Mouse (Mus musculus) hindbrain, postnatal 0 days (tissue): ENCODE measurements around the gene Atp1b2. TPM values are rescaled to one million over a fixed set of nuclear protein-coding genes. Genes with fewer than 3 reads are reported as not detected.

Source experiments
- ATAC-seq: fragments of 200-750 bp; cut with Nextera tagmentation; 2 replicates; pipeline ENCODE4 v1.8.0; 2017; ENCODE audit warnings: mild to moderate bottlenecking, moderate TSS enrichment, moderate library complexity
- DNase-seq: peaks from one replicate; pipeline ENCODE4 v3.0.0-alpha.2; 2015; ENCODE audit warnings: low spot score
- H3K27ac ChIP-seq: fragments of 300-500 bp; sonication (generic); 2 replicates; pipeline ENCODE4 v1.5.1; 2014; ENCODE audit warnings: mild to moderate bottlenecking
- H3K27me3 ChIP-seq: fragments of 300-500 bp; sonication (generic); 2 replicates; pipeline ENCODE4 v1.6.1; 2014; ENCODE audit warnings: low read length, mixed read lengths; ENCODE audit not compliant: insufficient read depth
- H3K36me3 ChIP-seq: fragments of 300-500 bp; sonication (generic); 2 replicates; pipeline ENCODE4 v1.6.1; 2014; ENCODE audit warnings: low read length, mixed read lengths; ENCODE audit not compliant: insufficient read depth
- H3K4me1 ChIP-seq: fragments of 300-500 bp; sonication (generic); 2 replicates; pipeline ENCODE4 v1.6.1; 2014; ENCODE audit warnings: antibody characterized with exemption, low read length, mixed read lengths; ENCODE audit not compliant: insufficient read depth
- H3K4me2 ChIP-seq: fragments of 300-500 bp; sonication (generic); 2 replicates; pipeline ENCODE4 v1.6.1; 2014; ENCODE audit warnings: low read depth, mild to moderate bottlenecking, low read length, moderate library complexity, mixed read lengths
- H3K4me3 ChIP-seq: fragments of 300-500 bp; sonication (generic); 2 replicates; pipeline ENCODE4 v1.5.1; 2014; ENCODE audit warnings: low read length
- H3K9ac ChIP-seq: fragments of 300-500 bp; sonication (generic); replicated peaks from 2 replicates; pipeline ENCODE4 v1.6.1; 2014; ENCODE audit warnings: mild to moderate bottlenecking, low read length, moderate library complexity, mixed read lengths
- H3K9me3 ChIP-seq: fragments of 300-500 bp; sonication (generic); 2 replicates; pipeline ENCODE4 v1.6.1; 2016; ENCODE audit warnings: low read length, mixed read lengths
- CTCF ChIP-seq: IDR thresholded peaks from 2 replicates; pipeline ENCODE4 v1.5.1; 2016; ENCODE audit warnings: antibody characterized with exemption, control low read depth, low read depth
- WGBS: fragments of 180-500 bp; shearing (Covaris S2); extraction: QIAGEN DNeasy Blood & Tissue Kit; methylation state at CpG from one replicate; pipeline ENCODE4 v1.1.7; 2014; 5-methylcytosine and 5-hydroxymethylcytosine counted together
- polyA plus RNA-seq: library from polyadenylated mRNA; unstranded; fragments of >200 nt; fragmentation: Nextera tagmentation; extraction: Ambion mirVana; gene quantifications from 2 replicates; pipeline ENCODE4 v1.2.1, GENCODE M21; 2015
- total RNA-seq: library from RNA; depleted of rRNA; stranded (reverse); fragments of >200 nt; gene quantifications from 2 replicates; pipeline ENCODE4 v1.2.3, GENCODE M21; 2014; rRNA removed

The Atp1b2 gene
- 185 and 210 TPM in 2 replicates for total RNA-seq
- 145 and 157 TPM in 2 replicates for polyA plus RNA-seq

- DNase-seq (peak; percentile 95), ATAC-seq (peak; percentile 94)
- H3K4me1 ChIP-seq = peaks cover 20% of the 10 kb centered on the region
- peak within 1 kb of the TSS; percentile 72 for H3K4me2 ChIP-seq
- H3K4me3 ChIP-seq = peak within 1 kb of the TSS; percentile 95
- no peak for TF ChIP-seq CTCF
- peak within 1 kb of the TSS; percentile 95 for H3K27ac ChIP-seq
- no peaks in the 10 kb centered on the region for H3K9me3 ChIP-seq
- peaks cover 8% of the 10 kb centered on the region; the same call in 1 of the 2 replicates for H3K36me3 ChIP-seq
- WGBS = 3% methylated on average over 32 of the region's 32 CpGs
- H3K27me3 ChIP-seq = no peaks in the 10 kb centered on the region
- peak within 1 kb of the TSS; percentile 95 for H3K9ac ChIP-seq
Measured at GRCm38 (mm10) chr11:69605726-69606490, at the start of gene Atp1b2. TSS of gene Atp1b2 (minus strand) at chr11:69605942.

- TF ChIP-seq CTCF = no peak
- H3K36me3 ChIP-seq = peaks cover 48% of the 10 kb centered on the region
- no peaks in the 10 kb centered on the region for H3K9me3 ChIP-seq
- 52% methylated on average over 9 of the region's 9 CpGs for WGBS
- no peak overlapping the region for H3K4me3 ChIP-seq
- DNase-seq (no peak), ATAC-seq (no peak)
- no peak overlapping the region for H3K27ac ChIP-seq
- H3K4me2 ChIP-seq = no peak overlapping the region
- H3K9ac ChIP-seq = no peak overlapping the region
- H3K27me3 ChIP-seq = no peaks in the 10 kb centered on the region
- H3K4me1 ChIP-seq = no peaks in the 10 kb centered on the region
Measured at GRCm38 (mm10) chr11:69654760-69655159, 49.0 kb upstream of the Atp1b2 start.

GRCm38 (mm10) chr11:69653399-69653798 lies 47.7 kb upstream of the Atp1b2 start:
- TF ChIP-seq CTCF = no peak

GRCm38 (mm10) chr11:69645860-69646259 lies 40.1 kb upstream of the Atp1b2 start:
- H3K9me3 ChIP-seq = no peaks in the 10 kb centered on the region
- WGBS = 93% methylated on average over 5 of the region's 5 CpGs
- no peaks in the 10 kb centered on the region for H3K27me3 ChIP-seq
- peaks cover 76% of the 10 kb centered on the region for H3K36me3 ChIP-seq
- no peak overlapping the region for H3K4me2 ChIP-seq
- no peak overlapping the region for H3K9ac ChIP-seq
- no peak for TF ChIP-seq CTCF
- no peak for DNase-seq
- H3K4me3 ChIP-seq = no peak overlapping the region
- no peaks in the 10 kb centered on the region for H3K4me1 ChIP-seq
- no peak overlapping the region for H3K27ac ChIP-seq
- no peak for ATAC-seq

More at GRCm38 (mm10) chr11:69653399-69653798, 47.7 kb upstream of the Atp1b2 start:
- no peak overlapping the region for H3K4me3 ChIP-seq
- ATAC-seq (no peak), DNase-seq (no peak)
- 67% methylated on average over 5 of the region's 5 CpGs for WGBS
- peaks cover 55% of the 10 kb centered on the region for H3K36me3 ChIP-seq
- no peaks in the 10 kb centered on the region for H3K9me3 ChIP-seq
- no peak overlapping the region for H3K4me2 ChIP-seq
- H3K4me1 ChIP-seq = no peaks in the 10 kb centered on the region
- no peaks in the 10 kb centered on the region for H3K27me3 ChIP-seq
- H3K9ac ChIP-seq = no peak overlapping the region
- no peak overlapping the region; the same call in 1 of the 2 replicates for H3K27ac ChIP-seq

GRCm38 (mm10) chr11:69635471-69635870 lies 29.7 kb upstream of the Atp1b2 start:
- no peaks in the 10 kb centered on the region for H3K36me3 ChIP-seq
- DNase-seq = no peak
- no peak for ATAC-seq
- no peaks in the 10 kb centered on the region for H3K27me3 ChIP-seq
- peak overlapping the region; percentile 8; the same call in 1 of the 2 replicates for H3K4me2 ChIP-seq
- no peak overlapping the region for H3K9ac ChIP-seq
- TF ChIP-seq CTCF = no peak
- H3K9me3 ChIP-seq = no peaks in the 10 kb centered on the region
- WGBS = 83% methylated on average over 3 of the region's 3 CpGs
- H3K4me3 ChIP-seq = no peak overlapping the region
- H3K4me1 ChIP-seq = peaks cover 19% of the 10 kb centered on the region; the same call in 1 of the 2 replicates
- no peak overlapping the region for H3K27ac ChIP-seq

GRCm38 (mm10) chr11:69633128-69633866 lies 27.6 kb upstream of the Atp1b2 start:
- TF ChIP-seq CTCF = no peak
- peak overlapping the region; percentile 91 for H3K27ac ChIP-seq
- peaks cover 19% of the 10 kb centered on the region; the same call in 1 of the 2 replicates for H3K4me1 ChIP-seq
- DNase-seq = peak; percentile 18
- no peaks in the 10 kb centered on the region for H3K36me3 ChIP-seq
- peak overlapping the region; percentile 79 for H3K4me2 ChIP-seq
- H3K27me3 ChIP-seq = no peaks in the 10 kb centered on the region
- ATAC-seq = peak; percentile 14; the same call in 1 of the 2 replicates
- peak overlapping the region; percentile 94 for H3K4me3 ChIP-seq
- H3K9ac ChIP-seq = peak overlapping the region; percentile 96
- WGBS = under 1% methylated on average over 46 of the region's 50 CpGs
- no peaks in the 10 kb centered on the region for H3K9me3 ChIP-seq
